Mouse (Mus musculus): ENCODE measurements at regions not wholly inside any gene's neighbourhood (a gene's known extent, or its start where the extent isn't known, plus 50 kb on each side); places are given as distances from the start of the nearest gene placed in this dataset.

DNA sequence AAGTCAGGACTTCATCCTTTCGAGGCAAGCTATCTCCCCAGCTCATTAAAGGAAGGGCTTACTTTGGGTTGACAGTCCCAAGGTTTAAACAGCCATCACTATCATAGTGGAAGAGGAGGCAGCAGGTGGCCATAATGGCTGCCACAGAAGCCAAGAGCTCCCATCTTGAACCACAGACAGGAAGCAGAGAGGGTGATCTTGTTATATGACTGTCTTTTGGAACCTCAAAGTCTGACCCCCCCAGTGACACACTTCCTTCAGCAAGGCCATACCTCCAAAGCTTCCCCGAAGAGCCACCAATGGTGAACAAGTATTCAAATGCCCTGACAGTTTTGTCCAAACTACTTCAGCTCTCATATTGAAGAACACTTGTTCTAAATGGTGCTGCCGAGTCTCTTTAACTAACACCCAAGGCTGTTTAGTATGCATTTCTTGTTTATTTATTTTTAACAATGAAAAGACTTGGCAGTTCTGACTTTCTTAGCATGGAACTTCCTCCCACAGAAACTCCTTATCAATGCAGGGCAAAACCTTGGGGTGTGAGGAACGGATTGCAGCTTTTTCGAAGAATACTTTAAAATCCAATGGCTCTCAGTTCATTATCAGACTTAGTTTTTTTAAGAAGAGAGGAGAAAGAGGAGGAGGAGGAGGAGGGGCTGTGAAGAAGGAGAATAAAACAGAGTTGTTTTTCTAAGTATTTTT is 79.8 kb upstream of the Tnik start:
- no peaks in the 10 kb centered on the region for H3K9me3 ChIP-seq (ENCODE audit: control insufficient read depth, low read length)
- no peak for ATAC-seq
- no peak overlapping the region for H3K4me3 ChIP-seq (ENCODE audit: low read length)
- no peaks in the 10 kb centered on the region for H3K4me1 ChIP-seq (ENCODE audit: control insufficient read depth, insufficient read depth, low read depth, low read length)
- no peaks in the 10 kb centered on the region for H3K27me3 ChIP-seq (replicated peaks; ENCODE audit: control insufficient read depth, insufficient read depth, low read length)
- H3K9ac ChIP-seq (ENCODE audit: low read depth, low read length), result no peak overlapping the region
- H3K27ac ChIP-seq (ENCODE audit: low read depth, low read length), result no peak overlapping the region
- H3K4me2 ChIP-seq (ENCODE audit: low read length), result no peak overlapping the region
- H3K36me3 ChIP-seq (ENCODE audit: control insufficient read depth, insufficient read depth, low read length), result no peaks in the 10 kb centered on the region
- 79% methylated on average over 5 of the region's 5 CpGs for WGBS

DNA sequence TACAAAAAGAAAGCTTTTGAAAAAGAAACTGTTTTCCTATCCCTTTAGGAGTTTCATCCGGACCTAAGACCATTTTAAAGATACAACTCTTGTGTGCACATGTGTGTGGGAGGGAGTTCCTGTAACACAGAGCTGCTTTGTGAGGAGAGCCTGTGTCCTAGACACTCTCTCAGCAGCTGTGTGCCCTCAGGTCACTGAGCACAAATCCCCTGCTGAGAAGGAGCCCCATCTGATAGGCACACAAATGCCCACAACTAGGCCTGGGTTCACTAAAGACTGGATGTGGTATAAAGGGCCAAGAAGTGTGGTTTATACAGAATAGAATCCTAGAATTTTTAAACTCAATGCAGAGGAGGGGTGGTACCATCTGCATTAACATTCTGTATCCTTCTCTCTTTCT is 77.5 kb upstream of the Tnik start:
- H3K27me3 ChIP-seq (replicated peaks; ENCODE audit: control insufficient read depth, insufficient read depth, low read length), result no peaks in the 10 kb centered on the region
- peak; percentile 52 for ATAC-seq
- 33% methylated on average over 1 of the region's 1 CpGs for WGBS

GRCm38 (mm10) chr3:28185918-28186317 is 77.1 kb upstream of the Tnik start:
- no peaks in the 10 kb centered on the region for H3K9me3 ChIP-seq (ENCODE audit: control insufficient read depth, low read length)
- H3K4me1 ChIP-seq (ENCODE audit: control insufficient read depth, insufficient read depth, low read depth, low read length), result no peaks in the 10 kb centered on the region
- H3K27me3 ChIP-seq (replicated peaks; ENCODE audit: control insufficient read depth, insufficient read depth, low read length), result no peaks in the 10 kb centered on the region
- 36% methylated on average over 2 of the region's 2 CpGs for WGBS
- no peak overlapping the region for H3K9ac ChIP-seq (ENCODE audit: low read depth, low read length)
- no peak overlapping the region for H3K4me2 ChIP-seq (ENCODE audit: low read length)
- H3K4me3 ChIP-seq (ENCODE audit: low read length), result no peak overlapping the region
- ATAC-seq, result no peak
- no peaks in the 10 kb centered on the region for H3K36me3 ChIP-seq (ENCODE audit: control insufficient read depth, insufficient read depth, low read length)
- H3K27ac ChIP-seq (ENCODE audit: low read depth, low read length), result no peak overlapping the region

More for the DNA sequence above, 77.5 kb upstream of the Tnik start:
- Histone ChIP-seq H3K4me2 (ENCODE audit: low read length) (no peak overlapping the region), H3K9ac (ENCODE audit: low read depth, low read length) (no peak overlapping the region), H3K36me3 (ENCODE audit: control insufficient read depth, insufficient read depth, low read length) (no peaks in the 10 kb centered on the region), H3K4me1 (ENCODE audit: control insufficient read depth, insufficient read depth, low read depth, low read length) (no peaks in the 10 kb centered on the region), H3K9me3 (ENCODE audit: control insufficient read depth, low read length) (no peaks in the 10 kb centered on the region), H3K4me3 (ENCODE audit: low read length) (no peak overlapping the region), H3K27ac (ENCODE audit: low read depth, low read length) (no peak overlapping the region)

- H3K4me2 ChIP-seq (ENCODE audit: low read length), result no peak overlapping the region
- no peaks in the 10 kb centered on the region for H3K27me3 ChIP-seq (replicated peaks; ENCODE audit: control insufficient read depth, insufficient read depth, low read length)
- no peaks in the 10 kb centered on the region for H3K9me3 ChIP-seq (ENCODE audit: control insufficient read depth, low read length)
- ATAC-seq, result no peak
- WGBS, result 88% methylated on average over 2 of the region's 2 CpGs
- H3K9ac ChIP-seq (ENCODE audit: low read depth, low read length), result no peak overlapping the region
- no peak overlapping the region for H3K27ac ChIP-seq (ENCODE audit: low read depth, low read length)
- H3K4me1 ChIP-seq (ENCODE audit: control insufficient read depth, insufficient read depth, low read depth, low read length), result no peaks in the 10 kb centered on the region
- no peaks in the 10 kb centered on the region for H3K36me3 ChIP-seq (ENCODE audit: control insufficient read depth, insufficient read depth, low read length)
- H3K4me3 ChIP-seq (ENCODE audit: low read length), result no peak overlapping the region
Observed at GRCm38 (mm10) chr3:28189371-28189770, 73.6 kb upstream of the Tnik start.

DNA sequence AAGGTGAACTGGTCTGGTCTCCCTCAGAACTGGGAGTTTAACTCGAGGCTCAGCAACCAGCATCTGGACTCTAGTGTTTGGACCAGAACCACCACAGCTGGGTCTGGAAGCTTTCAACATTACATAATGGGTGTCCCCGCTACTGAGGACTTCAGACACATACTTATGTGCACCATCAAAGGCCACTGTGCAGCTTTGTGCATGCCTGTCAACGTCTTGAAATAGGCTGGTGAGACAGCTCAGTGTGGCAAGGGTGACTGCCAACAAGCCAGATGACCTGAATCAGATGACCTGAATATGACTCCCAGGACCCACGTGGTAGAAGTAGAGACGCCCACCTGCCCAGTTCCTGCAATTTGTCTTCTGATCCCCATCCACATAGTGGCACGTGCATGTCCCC is 72.8 kb upstream of the Tnik start:
- no peaks in the 10 kb centered on the region for H3K36me3 ChIP-seq (ENCODE audit: control insufficient read depth, insufficient read depth, low read length)
- no peak overlapping the region for H3K4me2 ChIP-seq (ENCODE audit: low read length)
- H3K9ac ChIP-seq (ENCODE audit: low read depth, low read length), result no peak overlapping the region
- H3K4me3 ChIP-seq (ENCODE audit: low read length), result no peak overlapping the region
- ATAC-seq, result no peak
- H3K27ac ChIP-seq (ENCODE audit: low read depth, low read length), result no peak overlapping the region
- H3K27me3 ChIP-seq (replicated peaks; ENCODE audit: control insufficient read depth, insufficient read depth, low read length), result no peaks in the 10 kb centered on the region
- H3K9me3 ChIP-seq (ENCODE audit: control insufficient read depth, low read length), result no peaks in the 10 kb centered on the region
- no peaks in the 10 kb centered on the region for H3K4me1 ChIP-seq (ENCODE audit: control insufficient read depth, insufficient read depth, low read depth, low read length)
- 85% methylated on average over 6 of the region's 6 CpGs for WGBS

DNA sequence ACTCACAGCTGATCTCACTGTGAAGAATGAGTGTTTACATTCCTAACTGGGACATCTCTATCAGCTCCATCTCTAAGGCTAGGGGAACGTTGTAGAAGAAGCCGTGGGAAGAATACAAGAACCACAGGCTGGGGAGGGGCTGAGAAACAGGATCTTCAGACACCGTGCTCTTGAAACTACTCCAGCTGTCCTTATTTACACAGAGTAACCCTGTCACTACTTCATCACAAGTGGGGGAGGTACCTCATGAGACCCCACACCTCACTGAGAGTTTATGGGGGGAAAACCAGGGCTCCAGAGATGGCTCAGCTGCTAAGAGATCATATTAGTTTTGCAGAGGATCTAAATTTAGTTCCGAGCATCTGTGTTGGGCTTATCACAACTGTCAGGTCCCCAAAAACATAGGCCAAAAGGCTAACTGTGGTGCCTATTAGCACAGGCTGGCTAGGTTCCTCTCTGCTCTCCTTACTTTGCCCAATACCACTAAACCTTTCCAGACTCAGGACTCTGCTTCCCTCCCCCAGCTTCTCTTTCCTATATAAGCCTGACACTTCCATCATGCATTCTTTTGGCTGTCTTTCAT is 68.5 kb upstream of the Tnik start:
- H3K4me2 ChIP-seq (ENCODE audit: low read length), result no peak overlapping the region
- H3K27ac ChIP-seq (ENCODE audit: low read depth, low read length), result no peak overlapping the region
- H3K9ac ChIP-seq (ENCODE audit: low read depth, low read length), result no peak overlapping the region
- ATAC-seq, result no peak
- no peaks in the 10 kb centered on the region for H3K9me3 ChIP-seq (ENCODE audit: control insufficient read depth, low read length)
- no peaks in the 10 kb centered on the region for H3K4me1 ChIP-seq (ENCODE audit: control insufficient read depth, insufficient read depth, low read depth, low read length)
- no peaks in the 10 kb centered on the region for H3K27me3 ChIP-seq (replicated peaks; ENCODE audit: control insufficient read depth, insufficient read depth, low read length)
- H3K4me3 ChIP-seq (ENCODE audit: low read length), result no peak overlapping the region
- 81% methylated on average over 4 of the region's 4 CpGs for WGBS
- H3K36me3 ChIP-seq (ENCODE audit: control insufficient read depth, insufficient read depth, low read length), result no peaks in the 10 kb centered on the region

DNA sequence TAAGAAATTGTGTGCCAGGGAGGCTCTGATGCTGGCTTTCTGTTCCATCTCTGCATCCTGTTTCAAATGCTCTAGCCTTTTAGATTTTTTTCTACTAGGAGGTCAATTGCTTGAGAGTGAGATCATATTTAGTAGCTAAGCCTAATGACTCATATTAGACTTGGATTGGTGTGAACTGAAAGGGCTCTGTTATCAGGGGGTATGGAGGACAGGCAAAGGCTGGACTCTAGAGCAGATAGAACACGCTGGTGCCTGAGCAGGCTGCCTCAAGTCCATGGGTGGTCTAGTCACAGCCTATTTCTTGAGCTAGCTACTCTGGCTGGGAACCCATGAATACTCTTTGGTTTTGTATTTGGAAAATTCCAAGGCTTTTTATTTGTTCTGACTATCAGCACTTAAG is 66.2 kb upstream of the Tnik start:
- no peaks in the 10 kb centered on the region for H3K9me3 ChIP-seq (ENCODE audit: control insufficient read depth, low read length)
- ATAC-seq, result no peak
- no peak overlapping the region for H3K9ac ChIP-seq (ENCODE audit: low read depth, low read length)
- H3K36me3 ChIP-seq (ENCODE audit: control insufficient read depth, insufficient read depth, low read length), result no peaks in the 10 kb centered on the region
- H3K4me2 ChIP-seq (ENCODE audit: low read length), result no peak overlapping the region
- no peak overlapping the region for H3K4me3 ChIP-seq (ENCODE audit: low read length)
- 81% methylated on average over 1 of the region's 1 CpGs for WGBS
- no peaks in the 10 kb centered on the region for H3K4me1 ChIP-seq (ENCODE audit: control insufficient read depth, insufficient read depth, low read depth, low read length)
- no peaks in the 10 kb centered on the region for H3K27me3 ChIP-seq (replicated peaks; ENCODE audit: control insufficient read depth, insufficient read depth, low read length)
- no peak overlapping the region for H3K27ac ChIP-seq (ENCODE audit: low read depth, low read length)

DNA sequence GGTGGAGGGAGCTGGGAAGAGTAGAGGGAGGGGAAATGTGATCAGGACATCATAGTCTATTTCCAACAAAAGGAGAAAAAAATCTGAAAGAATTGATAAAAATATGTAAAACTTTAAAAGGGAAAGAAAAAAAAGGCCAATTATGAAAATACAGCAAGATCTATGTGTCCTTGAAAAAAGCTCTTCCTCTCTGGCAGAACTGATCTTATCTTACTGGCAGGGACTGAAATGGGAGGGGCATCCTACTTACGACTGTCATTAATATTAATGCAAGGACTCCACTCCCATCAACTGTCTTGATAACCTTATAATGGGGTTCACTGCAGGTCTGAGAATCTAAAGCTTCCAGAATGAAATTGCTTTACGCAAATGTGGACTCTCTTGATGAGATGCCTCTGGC is 53.7 kb upstream of the Tnik start:
- H3K4me3 ChIP-seq (ENCODE audit: low read length), result no peak overlapping the region

GRCm38 (mm10) chr3:28210847-28211803 is 51.9 kb upstream of the Tnik start:
- no peaks in the 10 kb centered on the region for H3K27me3 ChIP-seq (replicated peaks; ENCODE audit: control insufficient read depth, insufficient read depth, low read length)
- H3K9ac ChIP-seq (ENCODE audit: low read depth, low read length), result no peak overlapping the region
- H3K36me3 ChIP-seq (ENCODE audit: control insufficient read depth, insufficient read depth, low read length), result no peaks in the 10 kb centered on the region
- H3K4me3 ChIP-seq (ENCODE audit: low read length), result no peak overlapping the region
- H3K9me3 ChIP-seq (ENCODE audit: control insufficient read depth, low read length), result no peaks in the 10 kb centered on the region
- H3K27ac ChIP-seq (ENCODE audit: low read depth, low read length), result no peak overlapping the region
- 0 out of 2 replicates have a peak, but pooled peaks have one; percentile 24 for ATAC-seq
- WGBS, result 69% methylated on average over 14 of the region's 14 CpGs
- no peak overlapping the region for H3K4me2 ChIP-seq (ENCODE audit: low read length)
- H3K4me1 ChIP-seq (ENCODE audit: control insufficient read depth, insufficient read depth, low read depth, low read length), result no peaks in the 10 kb centered on the region

More for the DNA sequence above, 53.7 kb upstream of the Tnik start:
- H3K27ac ChIP-seq (ENCODE audit: low read depth, low read length), result no peak overlapping the region
- no peak overlapping the region for H3K4me2 ChIP-seq (ENCODE audit: low read length)
- no peak for ATAC-seq
- WGBS, result 67% methylated on average over 2 of the region's 2 CpGs
- H3K9me3 ChIP-seq (ENCODE audit: control insufficient read depth, low read length), result no peaks in the 10 kb centered on the region
- H3K9ac ChIP-seq (ENCODE audit: low read depth, low read length), result no peak overlapping the region
- no peaks in the 10 kb centered on the region for H3K27me3 ChIP-seq (replicated peaks; ENCODE audit: control insufficient read depth, insufficient read depth, low read length)
- no peaks in the 10 kb centered on the region for H3K4me1 ChIP-seq (ENCODE audit: control insufficient read depth, insufficient read depth, low read depth, low read length)
- no peaks in the 10 kb centered on the region for H3K36me3 ChIP-seq (ENCODE audit: control insufficient read depth, insufficient read depth, low read length)

Measured in hindbrain, embryonic 16.5 days (tissue).